Mouse (Mus musculus) embryonic facial prominence, embryonic 14.5 days (tissue): Measurements from ENCODE around the gene Clk2. TPM values are rescaled to one million over a fixed set of nuclear protein-coding genes. Genes with fewer than 3 reads are reported as not detected.

Experiments
- ATAC-seq: fragments of 200-750 bp; cut with Nextera tagmentation; 2 replicates; pipeline ENCODE4 v1.8.0; 2017; ENCODE audit warnings: low read depth, moderate number of reproducible peaks, moderate TSS enrichment
- DNase-seq: peaks from one replicate; pipeline ENCODE4 v3.0.0-alpha.2; 2015; ENCODE audit warnings: low spot score
- H3K27ac ChIP-seq: fragments of 300-500 bp; sonication (generic); replicated peaks from 2 replicates; pipeline ENCODE4 v1.5.1; 2014; ENCODE audit warnings: low read depth, mild to moderate bottlenecking, low read length, moderate library complexity
- H3K27me3 ChIP-seq: fragments of 300-500 bp; sonication (generic); replicated peaks from 2 replicates; pipeline ENCODE4 v1.6.1; 2014; ENCODE audit warnings: low read length; ENCODE audit not compliant: control insufficient read depth, insufficient read depth
- H3K36me3 ChIP-seq: fragments of 300-500 bp; sonication (generic); 2 replicates; pipeline ENCODE4 v1.6.1; 2014; ENCODE audit warnings: low read length, mixed read lengths; ENCODE audit not compliant: control insufficient read depth, insufficient read depth
- H3K4me1 ChIP-seq: fragments of 300-500 bp; sonication (generic); 2 replicates; pipeline ENCODE4 v1.6.1; 2014; ENCODE audit warnings: antibody characterized with exemption, low read length; ENCODE audit not compliant: control insufficient read depth, insufficient read depth
- H3K4me2 ChIP-seq: fragments of 300-500 bp; sonication (generic); 2 replicates; pipeline ENCODE4 v1.6.1; 2014; ENCODE audit warnings: low read depth, mild to moderate bottlenecking, low read length, moderate library complexity, mixed read lengths
- H3K4me3 ChIP-seq: fragments of 300-500 bp; sonication (generic); 2 replicates; pipeline ENCODE4 v1.5.1; 2014; ENCODE audit warnings: low read depth, mild to moderate bottlenecking, low read length
- H3K9ac ChIP-seq: fragments of 300-500 bp; sonication (generic); 2 replicates; pipeline ENCODE4 v1.6.1; 2014; ENCODE audit warnings: low read depth, mild to moderate bottlenecking, low read length, moderate library complexity, mixed read lengths
- H3K9me3 ChIP-seq: fragments of 300-500 bp; sonication (generic); 2 replicates; pipeline ENCODE4 v1.6.1; 2016; ENCODE audit warnings: low read length; ENCODE audit not compliant: control insufficient read depth
- WGBS: fragments of 180-500 bp; shearing (Covaris S2); extraction: QIAGEN DNeasy Blood & Tissue Kit; methylation state at CpG from one replicate; pipeline ENCODE4 v1.1.7; 2014; 5-methylcytosine and 5-hydroxymethylcytosine counted together
- polyA plus RNA-seq: library from polyadenylated mRNA; unstranded; fragments of >200 nt; fragmentation: Nextera tagmentation; extraction: Ambion mirVana; gene quantifications from 2 replicates; pipeline ENCODE4 v1.2.1, GENCODE M21; 2014

Gene Clk2
- polyA plus RNA-seq, 1 experiment from 2014 or later = 23.9 TPM

GRCm38 (mm10) chr3:89163123-89163522 is 1.5 kb upstream of the Clk2 start:
- Histone ChIP-seq H3K4me2 (no peak overlapping the region), H3K4me3 (no peak overlapping the region), H3K36me3 (peaks cover 17% of the 10 kb centered on the region), H3K9me3 (no peaks in the 10 kb centered on the region), H3K9ac (no peak overlapping the region), H3K27me3 (peaks cover 10% of the 10 kb centered on the region), H3K4me1 (peaks cover 25% of the 10 kb centered on the region), H3K27ac (no peak overlapping the region)
- WGBS = 67% methylated on average over 1 of the region's 1 CpGs
- DNase-seq (no peak), ATAC-seq (no peak)

- peak overlapping the region; percentile 97 for H3K9ac ChIP-seq
- H3K36me3 ChIP-seq = peaks cover 23% of the 10 kb centered on the region
- H3K9me3 ChIP-seq = no peaks in the 10 kb centered on the region
- peak overlapping the region; percentile 87 for H3K4me3 ChIP-seq
- H3K27me3 ChIP-seq = peaks cover 10% of the 10 kb centered on the region
- 76% methylated on average over 5 of the region's 5 CpGs for WGBS
- peak overlapping the region; percentile 74 for H3K4me2 ChIP-seq
- H3K4me1 ChIP-seq = peaks cover 20% of the 10 kb centered on the region
- no peak for DNase-seq
- peak overlapping the region; percentile 98; the same call in 1 of the 2 replicates for H3K27ac ChIP-seq
- ATAC-seq = no peak
Measured at GRCm38 (mm10) chr3:89163643-89164245, 851 bp upstream of the Clk2 start.

DNA sequence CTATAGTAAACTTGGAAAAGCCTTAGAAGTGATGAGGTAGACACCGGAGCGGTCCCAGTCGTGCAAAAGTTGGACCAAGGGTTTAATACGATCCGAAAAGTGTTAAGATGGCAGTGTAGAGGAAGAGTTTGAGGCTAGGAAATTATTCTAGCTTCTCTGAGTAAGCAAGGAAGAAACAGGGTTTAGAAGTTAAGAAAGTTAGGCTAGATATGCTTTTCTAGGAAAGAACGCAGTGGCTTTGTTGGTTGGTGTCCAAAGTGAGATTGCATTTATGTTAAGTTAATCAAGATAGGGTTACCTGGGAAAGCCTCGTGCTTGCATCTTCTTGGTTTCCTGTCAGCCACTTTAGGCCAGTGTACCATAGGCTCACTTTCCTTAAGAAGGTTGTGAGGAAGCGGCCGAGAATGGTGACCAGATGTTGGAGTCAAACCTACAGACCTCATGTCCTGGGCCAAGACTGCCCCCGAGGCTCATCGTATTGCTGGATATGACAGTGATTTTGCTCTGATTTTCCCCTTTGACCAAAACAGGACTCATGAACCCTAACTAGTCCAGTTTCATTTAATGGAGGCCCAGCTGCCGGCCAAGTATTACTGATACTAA is 774 bp downstream of the Clk2 start:
- H3K9me3 ChIP-seq = no peaks in the 10 kb centered on the region
- peak overlapping the region; percentile 97 for H3K9ac ChIP-seq
- no peaks in the 10 kb centered on the region for H3K27me3 ChIP-seq
- ATAC-seq (no peak), DNase-seq (no peak)
- 0 out of 2 replicates have a peak, but pooled peaks cover 10% of the 10 kb centered on the region for H3K4me1 ChIP-seq
- peaks cover 40% of the 10 kb centered on the region for H3K36me3 ChIP-seq
- H3K4me3 ChIP-seq = peak overlapping the region; percentile 87
- peak overlapping the region; percentile 74 for H3K4me2 ChIP-seq
- H3K27ac ChIP-seq = peak overlapping the region; percentile 98
- WGBS = 10% methylated on average over 12 of the region's 12 CpGs

DNA sequence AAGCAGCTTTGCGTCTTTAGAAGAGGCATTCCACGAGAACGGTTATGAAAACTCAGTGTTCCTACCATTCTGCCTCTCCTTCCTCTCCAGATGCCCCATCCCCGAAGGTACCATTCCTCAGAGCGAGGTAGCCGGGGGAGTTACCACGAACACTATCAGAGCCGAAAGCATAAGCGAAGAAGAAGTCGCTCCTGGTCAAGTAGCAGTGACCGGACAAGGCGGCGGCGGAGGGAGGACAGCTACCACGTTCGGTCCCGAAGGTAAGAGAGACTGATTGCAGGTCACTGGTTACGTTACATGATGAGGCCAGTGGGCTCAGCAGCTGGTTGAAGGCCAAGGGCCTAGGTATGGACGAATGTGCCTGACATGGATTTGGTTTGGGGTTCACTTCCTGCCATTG is 2.4 kb downstream of the Clk2 start:
- Histone ChIP-seq H3K36me3 (peaks cover 55% of the 10 kb centered on the region), H3K4me3 (no peak overlapping the region), H3K27ac (no peak overlapping the region), H3K9me3 (no peaks in the 10 kb centered on the region), H3K9ac (no peak overlapping the region), H3K27me3 (no peaks in the 10 kb centered on the region), H3K4me1 (0 out of 2 replicates have a peak, but pooled peaks cover 10% of the 10 kb centered on the region), H3K4me2 (no peak overlapping the region)
- WGBS = 92% methylated on average over 19 of the region's 19 CpGs
- DNase-seq (no peak), ATAC-seq (no peak)

DNA sequence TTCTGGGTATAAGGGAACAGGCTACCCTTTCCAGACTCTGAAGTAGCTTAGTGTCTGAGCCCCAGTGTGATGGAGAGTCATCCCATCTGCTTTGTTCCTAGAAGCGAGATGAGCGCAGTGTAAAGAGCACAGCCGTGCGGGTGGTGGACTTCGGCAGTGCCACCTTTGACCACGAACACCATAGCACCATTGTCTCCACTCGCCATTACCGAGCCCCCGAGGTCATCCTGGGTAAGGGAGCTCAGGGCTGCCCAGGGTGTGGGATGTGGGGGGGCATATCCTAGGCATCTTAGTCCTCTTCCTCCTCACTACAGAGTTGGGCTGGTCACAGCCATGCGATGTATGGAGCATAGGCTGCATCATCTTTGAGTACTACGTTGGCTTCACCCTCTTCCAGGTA is 10.2 kb downstream of the Clk2 start:
- Histone ChIP-seq H3K4me1 (peaks cover 10% of the 10 kb centered on the region), H3K27me3 (no peaks in the 10 kb centered on the region), H3K9me3 (no peaks in the 10 kb centered on the region), H3K4me2 (no peak overlapping the region), H3K27ac (no peak overlapping the region), H3K4me3 (no peak overlapping the region), H3K36me3 (peaks cover 83% of the 10 kb centered on the region), H3K9ac (no peak overlapping the region)
- no peak for DNase-seq
- WGBS = 93% methylated on average over 11 of the region's 11 CpGs
- no peak for ATAC-seq

GRCm38 (mm10) chr3:89175544-89175943 is 10.9 kb downstream of the Clk2 start:
- ATAC-seq = no peak
- Histone ChIP-seq H3K9me3 (no peaks in the 10 kb centered on the region), H3K4me1 (peaks cover 10% of the 10 kb centered on the region), H3K27me3 (no peaks in the 10 kb centered on the region), H3K27ac (no peak overlapping the region), H3K4me2 (no peak overlapping the region), H3K4me3 (no peak overlapping the region), H3K36me3 (peaks cover 83% of the 10 kb centered on the region), H3K9ac (no peak overlapping the region)
- WGBS = 92% methylated on average over 10 of the region's 10 CpGs
- no peak for DNase-seq

GRCm38 (mm10) chr3:89176421-89176820 is 11.8 kb downstream of the Clk2 start:
- Histone ChIP-seq H3K4me1 (peaks cover 10% of the 10 kb centered on the region), H3K27ac (no peak overlapping the region), H3K27me3 (no peaks in the 10 kb centered on the region), H3K36me3 (peaks cover 83% of the 10 kb centered on the region), H3K4me2 (no peak overlapping the region), H3K9ac (no peak overlapping the region), H3K9me3 (no peaks in the 10 kb centered on the region), H3K4me3 (no peak overlapping the region)
- 85% methylated on average over 7 of the region's 7 CpGs for WGBS
- DNase-seq = no peak
- no peak for ATAC-seq

GRCm38 (mm10) chr3:89177242-89178106 is 12.9 kb downstream of the Clk2 start, which contains the start of gene Scamp3:
TSS of gene Scamp3 (plus strand) at chr3:89177473.
- H3K9me3 ChIP-seq = no peaks in the 10 kb centered on the region
- no peaks in the 10 kb centered on the region for H3K27me3 ChIP-seq
- H3K36me3 ChIP-seq = peaks cover 83% of the 10 kb centered on the region
- H3K4me1 ChIP-seq = peaks cover 10% of the 10 kb centered on the region
- peak within 1 kb of the TSS; percentile 56 for H3K27ac ChIP-seq
- peak within 1 kb of the TSS; percentile 77 for H3K9ac ChIP-seq
- under 1% methylated on average over 40 of the region's 43 CpGs for WGBS
- DNase-seq (peak; percentile 98), ATAC-seq (peak; percentile 97)
- H3K4me3 ChIP-seq = peak within 1 kb of the TSS; percentile 57
- peak within 1 kb of the TSS; percentile 79 for H3K4me2 ChIP-seq
